ENCODE assay signal across 8 mouse cellular contexts in the genomic region with DNA sequence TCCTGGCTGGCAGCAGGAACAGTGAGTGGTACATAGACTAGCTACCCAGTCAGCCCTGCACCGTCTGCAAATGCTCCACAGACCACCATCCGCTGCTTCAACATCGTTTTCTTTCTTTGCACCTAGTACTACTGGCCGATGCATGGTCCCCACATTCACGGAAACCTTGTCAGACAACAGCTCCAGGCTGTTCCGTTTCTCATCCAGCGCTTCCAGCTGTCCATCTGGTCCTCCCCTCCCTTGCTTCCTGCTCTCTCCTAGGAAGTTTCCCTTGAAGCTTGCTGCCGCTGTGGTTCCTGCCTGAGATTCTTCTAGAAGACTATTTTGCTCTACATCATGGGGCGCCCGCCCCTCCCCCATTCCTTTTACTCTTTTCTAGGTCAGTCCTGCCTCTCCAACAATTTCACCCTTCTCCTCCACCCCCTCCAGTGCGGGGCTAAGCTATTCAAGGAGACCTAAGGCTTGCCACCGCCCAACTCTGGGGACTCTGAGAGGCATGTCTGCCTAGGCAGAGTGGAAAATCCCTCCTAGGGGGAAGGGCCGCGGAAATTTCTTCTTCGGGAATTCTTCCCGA. TPM values are rescaled to one million over a fixed set of nuclear protein-coding genes. Genes with fewer than 3 reads are reported as not detected.
DNase-seq lines count a peak whose midpoint lies in the region; ATAC-seq and TF ChIP-seq lines count a peak whose summit lies in the region.

No protein-coding gene starts in this region.

- ATAC-seq in hindbrain, embryonic 16.5 days = peak; percentile 78
- ATAC-seq in stomach, postnatal 0 days (ENCODE audit: low FRiP score, low TSS enrichment) = peak; percentile 58

- no peaks in the 10 kb centered on the region for H3K27me3 ChIP-seq in hindbrain, embryonic 16.5 days (replicated peaks; ENCODE audit: control insufficient read depth, insufficient read depth, low read length)
- peaks cover 13% of the 10 kb centered on the region for H3K27me3 ChIP-seq in midbrain, embryonic 10.5 days (ENCODE audit: low read depth, poor library complexity, severe bottlenecking)
- no peaks in the 10 kb centered on the region for H3K27me3 ChIP-seq in stomach, postnatal 0 days (ENCODE audit: control insufficient read depth, insufficient read depth, low read length)

- peak overlapping the region; percentile 59 for H3K9ac ChIP-seq in hindbrain, embryonic 16.5 days (ENCODE audit: low read depth, low read length)
- H3K9ac ChIP-seq in stomach, postnatal 0 days (ENCODE audit: low read length) = peak overlapping the region; percentile 59

- H3K4me3 ChIP-seq in hindbrain, embryonic 16.5 days (ENCODE audit: low read length) = peak overlapping the region; percentile 28
- H3K4me3 ChIP-seq in midbrain, embryonic 10.5 days = peak overlapping the region; percentile 35
- H3K4me3 ChIP-seq in stomach, postnatal 0 days (ENCODE audit: low read depth, low read length) = peak overlapping the region; percentile 25

- intact Hi-C loops in heart, postnatal 25 days (cut with DNase I) = no loop called here
- intact Hi-C loops in left cerebral cortex, postnatal 14 days (cut with DNase I) = no loop called here

- WGBS in hindbrain, embryonic 16.5 days = 2% methylated on average over 16 of the region's 16 CpGs
- 5% methylated on average over 16 of the region's 16 CpGs for WGBS in midbrain, embryonic 10.5 days
- WGBS in stomach, postnatal 0 days = 3% methylated on average over 16 of the region's 16 CpGs

- no peaks in the 10 kb centered on the region for H3K36me3 ChIP-seq in hindbrain, embryonic 16.5 days (ENCODE audit: control insufficient read depth, insufficient read depth, low read length)
- H3K36me3 ChIP-seq in midbrain, embryonic 10.5 days = no peaks in the 10 kb centered on the region
- H3K36me3 ChIP-seq in stomach, postnatal 0 days (ENCODE audit: control insufficient read depth, insufficient read depth, low read length) = no peaks in the 10 kb centered on the region

- no peaks in the 10 kb centered on the region for H3K9me3 ChIP-seq in hindbrain, embryonic 16.5 days (ENCODE audit: control insufficient read depth, low read length)
- H3K9me3 ChIP-seq in midbrain, embryonic 10.5 days (replicated peaks) = no peaks in the 10 kb centered on the region
- H3K9me3 ChIP-seq in stomach, postnatal 0 days (ENCODE audit: control insufficient read depth, low read length) = no peaks in the 10 kb centered on the region

- peak overlapping the region; percentile 80 for H3K27ac ChIP-seq in hindbrain, embryonic 16.5 days (ENCODE audit: low read depth, low read length)
- peak overlapping the region; percentile 73 for H3K27ac ChIP-seq in midbrain, embryonic 10.5 days (replicated peaks)
- H3K27ac ChIP-seq in stomach, postnatal 0 days (replicated peaks) = peak overlapping the region; percentile 76

- no peak for TF ChIP-seq EP300 in stomach, postnatal 0 days (optimal IDR thresholded peaks at IDR 0.05)

- peak overlapping the region; percentile 52 for H3K4me2 ChIP-seq in hindbrain, embryonic 16.5 days (ENCODE audit: low read length)
- H3K4me2 ChIP-seq in stomach, postnatal 0 days (replicated peaks; ENCODE audit: low read depth) = peak overlapping the region; percentile 52

- H3K4me1 ChIP-seq in hindbrain, embryonic 16.5 days (ENCODE audit: control insufficient read depth, insufficient read depth, low read depth, low read length) = peaks cover 18% of the 10 kb centered on the region
- H3K4me1 ChIP-seq in midbrain, embryonic 10.5 days = peaks cover 18% of the 10 kb centered on the region
- H3K4me1 ChIP-seq in stomach, postnatal 0 days (replicated peaks; ENCODE audit: control insufficient read depth, insufficient read depth) = peaks cover 9% of the 10 kb centered on the region; the same call in 1 of the 2 replicates

- peak; percentile 97 for DNase-seq in heart, adult 11 months
- DNase-seq in heart, postnatal 25 days (ENCODE audit: low spot score) = no peak
- peak; percentile 85 for DNase-seq in cerebellum, adult 9-11 months
- peak; percentile 78 to 83 for DNase-seq in frontal cortex, adult 2 months (ENCODE audit: extremely low spot score in 1 of 2, low spot score in 1 of 2)
- DNase-seq in left cerebral cortex, postnatal 14 days (ENCODE audit: low spot score in 2 of 2) = peak; percentile 77 to 93
- no peak for DNase-seq in midbrain, embryonic 10.5 days (ENCODE audit: low spot score)
- DNase-seq in stomach, postnatal 0 days (ENCODE audit: low spot score) = peak; percentile 63

- TF ChIP-seq CTCF in stomach, postnatal 0 days (IDR thresholded peaks at IDR 0.05; ENCODE audit: low read depth) = no peak

RNA-seq across cellular contexts. Expression of gene Ddit4, which starts 8.7 kb away (rescaled TPM):
- total RNA-seq in heart, postnatal 25 days (2021) = 10 to 100 TPM; 41.8 to 77.1 TPM
- polyA plus RNA-seq in frontal cortex, adult 2 months (2012; rRNA removed) = 46.3 and 53.3 TPM in 2 replicates
- 75.3 and 97.1 TPM in 2 replicates for polyA plus RNA-seq in hindbrain, embryonic 16.5 days (2015; fragmentation: Nextera tagmentation; extraction: Ambion mirVana)
- total RNA-seq in left cerebral cortex, postnatal 14 days (2021) = 10 to 100 TPM; 52.5 to 76.3 TPM
- 31.8 and 31.9 TPM in 2 replicates for polyA plus RNA-seq in midbrain, embryonic 10.5 days (2016; fragmentation: Nextera tagmentation; extraction: Ambion mirVana)
- polyA plus RNA-seq in stomach, postnatal 0 days (2015; fragmentation: Nextera tagmentation; extraction: Ambion mirVana) = 12.4 and 17.3 TPM in 2 replicates

RNA-seq across cellular contexts. Expression of gene Ascc1, which starts 59.7 kb away (rescaled TPM):
- 10 to 100 TPM; 20.5 to 23.1 TPM for total RNA-seq in heart, postnatal 25 days (2021)
- 26.5 and 27.2 TPM in 2 replicates for polyA plus RNA-seq in frontal cortex, adult 2 months (2012; rRNA removed)
- 47.7 and 48.3 TPM in 2 replicates for polyA plus RNA-seq in hindbrain, embryonic 16.5 days (2015; fragmentation: Nextera tagmentation; extraction: Ambion mirVana)
- 10 to 100 TPM; 18.1 to 19.4 TPM for total RNA-seq in left cerebral cortex, postnatal 14 days (2021)
- 34.4 and 35.5 TPM in 2 replicates for polyA plus RNA-seq in midbrain, embryonic 10.5 days (2016; fragmentation: Nextera tagmentation; extraction: Ambion mirVana)
- polyA plus RNA-seq in stomach, postnatal 0 days (2015; fragmentation: Nextera tagmentation; extraction: Ambion mirVana) = 29.0 and 31.6 TPM in 2 replicates

Comparison
In these comparisons a context has a peak if more than half of its experiments do, and no peak if none do; other contexts are left out.
1. DNase-seq: peak in heart, adult 11 months (single experiment), cerebellum, adult 9-11 months (single experiment), frontal cortex, adult 2 months (2 of 2), left cerebral cortex, postnatal 14 days (2 of 2) and stomach, postnatal 0 days (single experiment); none in heart, postnatal 25 days (single experiment) and midbrain, embryonic 10.5 days (single experiment).
2. Peak in every context shown above with its lines, with median percentiles within 50 percentile points of each other: H3K27ac ChIP-seq and H3K4me3 ChIP-seq.